Mouse (Mus musculus): ENCODE measurements around the gene Ptgs1.
"Not testable (repeated sequence)": the region's sequence is repeated elsewhere in the genome, so short reads cannot be mapped to it uniquely, and the experiment has no call there.

Gene Ptgs1

DNA sequence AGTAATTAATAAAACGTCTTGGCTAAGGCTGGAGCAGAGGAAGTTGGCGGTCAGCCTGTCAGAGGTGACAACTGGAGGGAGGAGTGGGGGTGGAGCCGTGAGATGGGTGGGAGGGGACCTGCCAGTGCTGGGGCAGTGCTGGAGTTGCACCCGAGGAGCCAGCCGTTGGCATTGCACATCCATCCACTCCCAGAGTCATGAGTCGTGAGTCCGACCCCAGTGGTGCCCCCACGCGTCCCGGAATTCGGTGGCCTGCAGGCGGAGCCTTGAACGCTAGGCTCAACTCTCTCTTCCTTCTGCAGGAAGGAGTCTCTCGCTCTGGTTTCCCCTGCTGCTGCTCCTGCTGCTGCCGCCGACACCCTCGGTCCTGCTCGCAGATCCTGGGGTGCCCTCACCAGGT is at the start of gene Ptgs1:
Gene Ptgs1 (plus strand): TSS at position 61 of the 400 bp plus-strand sequence.
- peak; percentile 25 for DNase-seq (ENCODE audit: low spot score in 2 of 2)

- not testable (repeated sequence) for DNase-seq (ENCODE audit: low spot score in 2 of 2)
These were observed 48.4 kb upstream of the Ptgs1 start for GRCm38 (mm10) chr2:36181587-36182368.

DNA sequence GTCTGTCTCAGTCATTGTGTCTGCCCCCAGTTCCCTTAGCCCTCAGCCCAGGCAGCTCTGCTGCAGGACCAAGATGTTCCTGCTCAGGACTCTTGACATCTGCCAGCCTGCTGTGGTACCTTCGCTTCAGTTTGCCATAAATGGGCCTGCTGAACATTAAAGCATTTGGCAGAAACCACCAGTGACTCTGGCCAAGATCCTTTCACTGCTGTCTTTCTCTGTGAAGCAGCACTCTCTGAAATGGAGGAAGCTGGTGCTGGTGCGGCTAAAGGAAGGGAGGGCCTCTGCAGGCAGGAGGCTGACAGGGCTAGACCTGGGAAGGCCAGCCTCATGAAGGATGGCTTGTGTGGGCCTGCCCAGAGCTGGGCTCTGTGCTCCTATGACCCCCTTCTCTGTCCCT is 46.9 kb upstream of the Ptgs1 start:
- no peak for DNase-seq (ENCODE audit: low spot score in 2 of 2)

DNA sequence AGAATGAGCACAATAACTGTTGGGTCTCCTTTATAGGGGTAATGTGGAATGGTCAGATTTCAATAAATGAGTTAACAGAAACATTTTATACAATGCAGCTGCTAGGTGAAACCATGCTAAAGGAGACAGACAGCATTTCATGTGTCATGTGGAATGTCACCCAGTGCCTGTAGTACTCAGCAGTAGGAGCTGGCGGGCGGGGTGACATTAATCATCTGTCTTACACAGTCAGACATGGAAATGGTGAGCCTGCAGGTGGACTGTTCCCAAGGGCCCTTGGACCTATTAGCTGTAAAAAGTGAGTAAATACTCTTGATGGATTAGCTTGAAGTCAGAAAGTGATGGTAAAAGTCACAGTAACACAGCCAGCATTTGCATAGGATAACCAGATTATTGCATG is 46.0 kb upstream of the Ptgs1 start:
- DNase-seq (ENCODE audit: low spot score in 2 of 2), result no peak

GRCm38 (mm10) chr2:36184876-36185275 is 45.4 kb upstream of the Ptgs1 start:
- peak in 1 of 2 experiments; percentile 26 for DNase-seq (ENCODE audit: low spot score in 2 of 2)

DNA sequence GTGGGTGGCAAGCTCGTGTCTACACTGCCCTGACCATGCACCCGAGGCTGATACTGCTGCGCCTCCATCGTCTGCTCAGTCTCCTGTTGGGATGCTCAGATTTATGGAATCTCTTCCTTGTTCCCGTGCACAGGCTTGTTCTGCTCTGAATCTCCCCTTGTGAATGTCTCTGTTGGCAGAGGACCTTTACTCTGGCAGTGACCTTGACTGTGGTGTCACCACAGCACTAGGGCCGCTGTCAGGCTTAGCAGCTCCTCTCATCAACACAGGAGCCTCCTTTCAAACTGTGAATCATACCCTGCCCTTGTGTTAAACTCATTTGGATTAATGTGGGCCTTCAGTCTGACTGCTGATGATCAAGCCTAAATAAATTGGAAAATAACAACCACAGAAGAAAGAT is 41.0 kb upstream of the Ptgs1 start:
- not testable (repeated sequence) for DNase-seq (ENCODE audit: low spot score in 2 of 2)

DNA sequence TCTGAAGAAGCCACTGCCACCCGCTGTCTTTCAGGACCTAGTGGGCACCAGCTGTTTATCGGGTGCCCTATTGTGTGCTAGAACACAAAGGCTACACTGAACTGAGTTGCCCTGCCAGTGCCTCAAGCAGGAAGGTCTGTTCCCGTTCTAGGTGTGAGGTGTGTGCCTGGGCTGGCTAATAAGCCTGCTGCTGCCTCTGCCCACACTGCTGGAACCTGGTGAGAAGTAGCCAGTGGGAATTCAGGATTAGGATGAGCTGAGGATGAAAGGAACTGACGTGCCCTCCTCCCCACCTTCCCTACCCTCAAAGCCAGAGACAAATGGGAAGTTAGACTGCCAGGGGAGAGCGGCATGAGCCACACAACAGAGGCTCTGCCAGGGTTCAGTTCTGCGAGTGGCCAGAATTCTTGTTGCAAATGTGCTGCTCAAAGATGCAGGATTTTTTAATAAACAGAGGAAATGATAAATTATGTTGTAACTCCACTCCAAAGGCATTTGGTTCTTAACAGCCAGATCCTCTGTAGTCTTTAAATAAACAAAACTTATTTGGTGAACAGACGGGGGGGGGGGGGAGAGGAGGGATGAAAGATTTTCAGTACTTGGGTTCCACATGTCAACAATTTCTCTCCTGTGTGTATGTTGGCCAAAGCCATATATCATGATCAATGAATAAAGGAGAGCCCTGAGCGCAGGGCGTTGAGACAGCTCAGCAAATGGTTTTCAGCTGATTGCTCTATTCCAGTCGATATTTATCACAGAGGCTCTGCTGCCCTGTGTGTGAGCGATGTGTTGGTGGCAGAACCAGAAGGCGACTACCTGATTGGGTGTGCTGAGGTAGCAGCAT is 38.9 kb upstream of the Ptgs1 start:
- no peak for DNase-seq (ENCODE audit: low spot score in 2 of 2)

DNA sequence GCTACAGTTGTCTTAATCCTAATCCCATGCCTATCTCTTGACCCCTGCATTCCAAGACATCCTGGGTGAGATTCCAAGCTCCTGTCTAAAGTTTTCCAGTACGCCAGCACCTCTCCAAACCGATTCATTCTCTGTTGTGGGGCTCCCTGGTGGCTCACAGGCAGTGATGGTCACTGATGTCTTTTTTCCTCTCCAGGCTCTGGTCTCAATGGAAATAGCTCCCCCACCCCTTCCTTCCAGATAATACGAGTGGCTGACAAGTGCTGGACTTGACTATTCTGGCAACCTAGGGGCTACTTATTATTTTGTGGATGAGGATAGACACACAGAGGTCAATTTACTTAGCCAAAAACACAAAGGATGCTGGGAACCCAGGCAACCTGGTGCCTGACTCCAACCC is 33.2 kb upstream of the Ptgs1 start:
- DNase-seq (ENCODE audit: low spot score in 2 of 2), result no peak

- DNase-seq (ENCODE audit: low spot score in 2 of 2), result peak; percentile 78 to 79
These were observed 32.0 kb upstream of the Ptgs1 start for GRCm38 (mm10) chr2:36197919-36198881.

DNA sequence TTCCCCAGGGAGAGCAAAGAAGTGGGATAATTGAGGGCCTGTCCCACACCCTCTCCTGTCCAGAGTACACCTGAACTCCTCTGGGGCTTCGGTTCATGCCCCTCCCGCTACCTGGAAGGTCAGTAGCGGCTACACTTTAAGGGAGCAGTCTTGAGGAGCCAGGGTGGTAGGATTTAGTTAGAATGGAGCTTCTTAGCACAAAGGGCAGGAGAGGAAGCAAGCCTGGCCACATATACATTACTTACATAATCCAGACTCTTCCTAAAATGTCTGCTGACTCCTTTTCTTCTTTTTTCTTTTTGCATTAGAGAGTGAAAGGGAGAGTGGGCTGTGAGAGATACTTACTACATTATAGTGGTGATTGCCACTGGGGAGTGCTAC is 31.4 kb upstream of the Ptgs1 start:
- DNase-seq (ENCODE audit: low spot score in 2 of 2), result no peak

DNA sequence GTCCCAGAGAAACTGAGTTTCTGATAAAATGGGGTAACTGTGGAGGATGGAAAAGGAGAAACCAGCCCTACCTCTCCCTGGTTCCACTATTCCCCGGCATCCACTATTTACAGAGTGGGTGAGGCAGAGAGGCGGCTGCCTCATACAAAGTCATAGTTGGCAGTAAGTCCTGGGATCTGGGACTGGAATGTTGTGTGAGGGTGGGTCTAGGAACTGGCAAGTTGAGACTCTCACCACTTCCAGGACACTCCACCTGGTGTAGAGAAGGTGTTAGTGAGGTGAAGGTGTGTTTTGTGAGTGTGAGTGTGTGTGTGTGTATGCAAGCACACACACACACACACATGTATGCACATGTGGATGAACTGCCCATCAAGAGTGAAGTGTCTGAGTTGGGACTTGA is 29.4 kb upstream of the Ptgs1 start:
- DNase-seq (ENCODE audit: low spot score in 2 of 2), result no peak

GRCm38 (mm10) chr2:36201756-36202610 is 28.2 kb upstream of the Ptgs1 start:
- peak in 1 of 2 experiments; percentile 16 for DNase-seq (ENCODE audit: low spot score in 2 of 2)

DNA sequence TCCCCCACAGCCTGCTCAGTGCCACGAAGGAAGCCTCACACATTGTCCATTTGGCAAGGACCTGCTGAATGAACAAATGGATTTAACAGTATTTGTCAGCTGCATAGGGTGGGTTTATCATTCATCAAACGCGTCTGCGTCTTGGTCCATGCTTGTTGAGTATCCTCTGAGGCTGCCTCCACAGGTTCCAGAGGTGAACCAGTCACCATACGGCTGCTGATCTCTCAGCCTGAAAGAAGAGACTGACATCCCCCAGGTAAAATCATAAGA is 27.7 kb upstream of the Ptgs1 start:
- DNase-seq (ENCODE audit: low spot score in 2 of 2), result peak in 1 of 2 experiments; percentile 15

- peak; percentile 61 for DNase-seq (ENCODE audit: low spot score in 2 of 2)
These were observed 27.0 kb upstream of the Ptgs1 start for GRCm38 (mm10) chr2:36203011-36203825.

- DNase-seq (ENCODE audit: low spot score in 2 of 2), result no peak
These were observed 25.6 kb upstream of the Ptgs1 start for GRCm38 (mm10) chr2:36204595-36204994.

GRCm38 (mm10) chr2:36207071-36207470 is 23.2 kb upstream of the Ptgs1 start:
- DNase-seq (ENCODE audit: low spot score in 2 of 2), result no peak

- no peak for DNase-seq (ENCODE audit: low spot score in 2 of 2)
These were observed 19.4 kb upstream of the Ptgs1 start for GRCm38 (mm10) chr2:36210796-36211195.

GRCm38 (mm10) chr2:36211785-36212184 is 18.4 kb upstream of the Ptgs1 start:
- DNase-seq (ENCODE audit: low spot score in 2 of 2), result no peak

- no peak for DNase-seq (ENCODE audit: low spot score in 2 of 2)
These were observed 17.1 kb upstream of the Ptgs1 start for GRCm38 (mm10) chr2:36213108-36213507.

DNA sequence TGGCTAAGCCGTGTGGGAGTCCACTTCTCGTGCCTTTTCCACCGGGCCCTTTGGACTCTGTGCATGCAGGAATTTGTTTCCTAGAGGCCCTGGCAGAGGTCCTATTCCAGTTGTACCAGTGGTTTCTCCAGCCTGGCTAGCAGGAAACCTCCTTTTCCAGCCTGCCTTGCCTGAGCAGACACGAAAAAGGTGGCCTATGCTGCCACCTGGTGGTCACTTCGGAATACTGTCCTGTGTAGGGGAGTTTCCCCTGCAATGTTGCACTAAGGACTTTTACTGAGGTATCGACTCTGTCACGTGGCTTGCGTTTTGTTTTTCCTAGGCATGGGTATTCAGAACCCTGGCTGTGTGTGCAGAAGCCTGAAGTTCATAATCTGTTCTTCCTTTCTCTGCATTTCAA is 16.2 kb upstream of the Ptgs1 start:
- peak; percentile 88 to 89 for DNase-seq (ENCODE audit: low spot score in 2 of 2)

All from right cerebral cortex, adult 2 months (tissue).